Mouse (Mus musculus): Measurements from ENCODE around the gene Pkd1l3. TPM values are rescaled to one million over a fixed set of nuclear protein-coding genes. Genes with fewer than 3 reads are reported as not detected.

Gene Pkd1l3
- total and polyA plus RNA-seq, 3 experiments, result 2.6 to 7.4 TPM; not detected in 1

DNA sequence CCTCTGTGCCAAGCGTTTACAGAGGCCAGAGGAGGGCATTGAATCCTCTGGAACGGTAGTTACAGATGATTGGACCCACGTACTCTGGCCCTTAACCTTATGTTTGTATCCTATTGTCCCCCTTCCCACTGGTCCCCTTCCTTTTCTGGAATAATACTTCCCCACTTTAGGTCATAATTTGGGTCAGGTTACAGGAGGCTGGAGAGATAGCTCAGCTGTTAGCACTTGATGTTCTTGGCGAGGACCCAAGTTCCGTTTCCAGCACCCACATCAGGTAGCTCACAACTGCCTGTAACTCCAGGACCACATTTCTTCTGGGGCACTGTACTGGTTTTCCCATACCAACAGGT, 5.2 kb upstream of the Pkd1l3 start (continued):
- TF ChIP-seq USF2 (IDR thresholded peaks at IDR 0.05; ENCODE audit: borderline replicate concordance in 1 of 2, insufficient read depth in 1 of 2, low read depth in 1 of 2, low read length in 2 of 2) (no peak), NELFE (IDR thresholded peaks at IDR 0.05; ENCODE audit: low read depth, low read length) (peak; percentile 29; the same call in 1 of the 2 replicates), HCFC1 (IDR thresholded peaks at IDR 0.05; ENCODE audit: low read depth, low read length) (peak; percentile 48; the same call in 1 of the 2 replicates), ZMIZ1 (IDR thresholded peaks at IDR 0.05; ENCODE audit: low read depth, low read length) (no peak), GABPA (IDR thresholded peaks at IDR 0.05; ENCODE audit: low read depth, low read length) (no peak), MAZ (IDR thresholded peaks at IDR 0.05; ENCODE audit: low read depth, low read length) (no peak), USF1 (IDR thresholded peaks at IDR 0.05; ENCODE audit: low read depth, low read length) (no peak), RCOR1 (IDR thresholded peaks at IDR 0.05; ENCODE audit: low read depth, low read length) (no peak)

DNA sequence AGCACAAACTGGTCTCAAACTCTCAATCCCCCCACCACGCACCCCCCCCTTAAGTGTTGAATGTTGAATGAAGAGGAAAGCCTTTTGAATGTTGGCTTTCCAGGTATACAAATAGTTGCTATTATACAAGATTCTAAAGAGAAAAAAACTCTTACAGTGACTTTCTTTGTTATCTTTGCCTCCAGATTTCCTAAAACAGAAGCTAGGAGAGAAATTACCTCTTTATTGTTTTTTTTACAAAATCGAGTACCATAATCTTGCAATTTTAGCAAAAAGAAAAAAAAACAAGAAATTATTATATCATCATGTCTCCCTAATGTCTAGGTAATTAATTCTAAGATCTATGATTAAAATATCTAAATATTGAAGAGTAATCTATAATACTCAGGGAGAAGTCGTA, 1.3 kb downstream of the Pkd1l3 start:
- no peak for DNase-seq (ENCODE audit: low read depth, low spot score)
- peaks cover 7 to 15% of the 10 kb centered on the region in 2 experiments for H3K4me1 ChIP-seq (ENCODE audit: control insufficient read depth in 1 of 2, insufficient read depth in 2 of 2, low read length in 2 of 2)
- H3K36me3 ChIP-seq (ENCODE audit: control insufficient read depth in 1 of 2, insufficient read depth in 2 of 2, low read length in 2 of 2), result peaks cover 0 to 8% of the 10 kb centered on the region in 2 experiments; a peak in 2 of 4 replicates
- peaks cover 1% of the 10 kb centered on the region; the same call in 1 of the 2 replicates for H3K79me2 ChIP-seq (ENCODE audit: control insufficient read depth, insufficient read depth, low read length, poor library complexity)
- H3K9ac ChIP-seq (ENCODE audit: control insufficient read depth, low read depth, low read length, poor library complexity, severe bottlenecking), result peak overlapping the region; percentile 68
- H3K27me3 ChIP-seq (ENCODE audit: control insufficient read depth in 1 of 2, insufficient read depth in 2 of 2, low read length in 2 of 2), result no peaks in the 10 kb centered on the region
- TF ChIP-seq ZKSCAN1 (IDR thresholded peaks at IDR 0.05; ENCODE audit: low read depth, low read length), result no peak
- TF ChIP-seq NELFE (IDR thresholded peaks at IDR 0.05; ENCODE audit: low read depth, low read length), result no peak
- no peak for TF ChIP-seq SMC3 (IDR thresholded peaks at IDR 0.05; ENCODE audit: low read depth, low read length)
- TF ChIP-seq MYC (IDR thresholded peaks at IDR 0.05; ENCODE audit: low read depth, low read length), result no peak
- peak; percentile 60; the same call in 1 of the 2 replicates for TF ChIP-seq GATA1 (IDR thresholded peaks at IDR 0.05; ENCODE audit: low read depth, low read length)
- peak; percentile 32; the same call in 1 of the 2 replicates for TF ChIP-seq RCOR1 (IDR thresholded peaks at IDR 0.05; ENCODE audit: low read depth, low read length)
- TF ChIP-seq E2F4 (IDR thresholded peaks at IDR 0.05; ENCODE audit: borderline replicate concordance, low read depth, low read length), result no peak
- no peak for TF ChIP-seq MEF2A (IDR thresholded peaks at IDR 0.05; ENCODE audit: extremely low read depth, insufficient replicate concordance, low read depth, low read length, poor library complexity, severe bottlenecking)
- TF ChIP-seq BHLHE40 (IDR thresholded peaks at IDR 0.05; ENCODE audit: borderline replicate concordance, low read depth, low read length), result no peak
- no peak for TF ChIP-seq ZMIZ1 (IDR thresholded peaks at IDR 0.05; ENCODE audit: low read depth, low read length)
- no peak for TF ChIP-seq CHD1 (IDR thresholded peaks at IDR 0.05; ENCODE audit: low read depth, low read length)
- TF ChIP-seq SIN3A (IDR thresholded peaks at IDR 0.05; ENCODE audit: low read length), result no peak; the same call in 1 of the 2 replicates
- TF ChIP-seq CTCF (IDR thresholded peaks at IDR 0.05 in 2 of 3, conservative IDR thresholded peaks at IDR 0.05 in 1 of 3; ENCODE audit: control insufficient read depth in 1 of 3, insufficient read depth in 1 of 3, low read depth in 2 of 3, low read length in 3 of 3, poor library complexity in 1 of 3, severe bottlenecking in 1 of 3), result no peak
- no peak for TF ChIP-seq POLR2AphosphoS2 (IDR thresholded peaks at IDR 0.05; ENCODE audit: low read length)
- TF ChIP-seq GABPA (IDR thresholded peaks at IDR 0.05; ENCODE audit: low read depth, low read length), result no peak
- peak; percentile 13; the same call in 1 of the 2 replicates for TF ChIP-seq ETS1 (IDR thresholded peaks at IDR 0.05; ENCODE audit: low read depth, low read length)
- 0 out of 2 replicates have a peak, but pooled peaks have one; percentile 52 for TF ChIP-seq TCF12 (IDR thresholded peaks at IDR 0.05; ENCODE audit: low read depth, low read length)
- no peak for TF ChIP-seq NRF1 (IDR thresholded peaks at IDR 0.05; ENCODE audit: insufficient read depth, low read depth, low read length, poor library complexity, severe bottlenecking)
- TF ChIP-seq MXI1 (IDR thresholded peaks at IDR 0.05; ENCODE audit: low read depth, low read length), result no peak
- peak; percentile 56 to 61; a peak in 3 of 4 replicates for TF ChIP-seq EP300 (IDR thresholded peaks at IDR 0.05; ENCODE audit: low read depth in 1 of 2, low read length in 2 of 2)
- no peak for TF ChIP-seq ZC3H11A (IDR thresholded peaks at IDR 0.05; ENCODE audit: low read depth, low read length)
- TF ChIP-seq ELF1 (IDR thresholded peaks at IDR 0.05; ENCODE audit: low read depth, low read length), result no peak
- no peak for TF ChIP-seq JUND (IDR thresholded peaks at IDR 0.05; ENCODE audit: low read depth, low read length)
- TF ChIP-seq MAX (IDR thresholded peaks at IDR 0.05; ENCODE audit: low read length), result no peak
- no peak for TF ChIP-seq MYB (IDR thresholded peaks at IDR 0.05; ENCODE audit: low read depth, low read length)
- TF ChIP-seq TAL1 (IDR thresholded peaks at IDR 0.05; ENCODE audit: low read length), result peak; percentile 45; the same call in 1 of the 2 replicates
- peak; percentile 77 for TF ChIP-seq ZNF384 (IDR thresholded peaks at IDR 0.05; ENCODE audit: low read depth, low read length)
- no peak for TF ChIP-seq USF1 (IDR thresholded peaks at IDR 0.05; ENCODE audit: low read depth, low read length)
- no peak for TF ChIP-seq CHD2 (IDR thresholded peaks at IDR 0.05; ENCODE audit: low read length)
- no peak for TF ChIP-seq UBTF (IDR thresholded peaks at IDR 0.05; ENCODE audit: borderline replicate concordance, insufficient read depth, low read depth, low read length)
- H3K27ac ChIP-seq (ENCODE audit: control insufficient read depth, low read depth, low read length), result peak overlapping the region; percentile 76
- H3K9me3 ChIP-seq (replicated peaks; ENCODE audit: insufficient read depth, low read length), result no peaks in the 10 kb centered on the region
- H3K4me3 ChIP-seq (ENCODE audit: control insufficient read depth in 1 of 2, insufficient read depth in 1 of 2, low read depth in 2 of 2, low read length in 2 of 2), result peak overlapping the region in 1 of 2 experiments; percentile 56; a peak in 2 of 4 replicates
